Mouse (Mus musculus) heart, embryonic 10.5 days (tissue): Measurements from ENCODE around the gene Gm10491. TPM values are rescaled to one million over a fixed set of nuclear protein-coding genes. Genes with fewer than 3 reads are reported as not detected.
"Not testable (repeated sequence)": the region's sequence is repeated elsewhere in the genome, so short reads cannot be mapped to it uniquely, and the experiment has no call there.

Experiments
- DNase-seq: peaks from one replicate; pipeline ENCODE4 v3.0.0-alpha.2; 2017; ENCODE audit warnings: low spot score
- H3K27ac ChIP-seq: fragments of 300-500 bp; sonication (generic); 2 replicates; pipeline ENCODE4 v1.5.1; 2016; ENCODE audit warnings: mild to moderate bottlenecking
- H3K27me3 ChIP-seq: fragments of 300-500 bp; sonication (generic); 2 replicates; pipeline ENCODE4 v1.6.1; 2016; ENCODE audit warnings: mild to moderate bottlenecking; ENCODE audit not compliant: poor library complexity, insufficient read depth, severe bottlenecking
- H3K36me3 ChIP-seq: fragments of 300-500 bp; sonication (generic); 2 replicates; pipeline ENCODE4 v1.6.1; 2016; ENCODE audit warnings: mild to moderate bottlenecking, moderate library complexity
- H3K4me1 ChIP-seq: fragments of 300-500 bp; sonication (generic); 2 replicates; pipeline ENCODE4 v1.6.1; 2016; ENCODE audit warnings: mild to moderate bottlenecking
- H3K4me3 ChIP-seq: fragments of 300-500 bp; sonication (generic); 2 replicates; pipeline ENCODE4 v1.5.1; 2016; ENCODE audit warnings: mild to moderate bottlenecking, moderate library complexity
- H3K9me3 ChIP-seq: fragments of 300-500 bp; sonication (generic); 2 replicates; pipeline ENCODE4 v1.6.1; 2016; ENCODE audit warnings: mild to moderate bottlenecking, moderate library complexity
- WGBS: fragments of 180-500 bp; shearing (Covaris S2); methylation state at CpG from one replicate; pipeline ENCODE4 v1.1.7; 2016; 5-methylcytosine and 5-hydroxymethylcytosine counted together
- polyA plus RNA-seq: library from polyadenylated mRNA; unstranded; fragments of >200 nt; fragmentation: Nextera tagmentation; extraction: Ambion mirVana; gene quantifications from 2 replicates; pipeline ENCODE4 v1.2.1, GENCODE M21; 2016

Gene Gm10491
- polyA plus RNA-seq, 1 experiment from 2014 or later, result not detected

DNA sequence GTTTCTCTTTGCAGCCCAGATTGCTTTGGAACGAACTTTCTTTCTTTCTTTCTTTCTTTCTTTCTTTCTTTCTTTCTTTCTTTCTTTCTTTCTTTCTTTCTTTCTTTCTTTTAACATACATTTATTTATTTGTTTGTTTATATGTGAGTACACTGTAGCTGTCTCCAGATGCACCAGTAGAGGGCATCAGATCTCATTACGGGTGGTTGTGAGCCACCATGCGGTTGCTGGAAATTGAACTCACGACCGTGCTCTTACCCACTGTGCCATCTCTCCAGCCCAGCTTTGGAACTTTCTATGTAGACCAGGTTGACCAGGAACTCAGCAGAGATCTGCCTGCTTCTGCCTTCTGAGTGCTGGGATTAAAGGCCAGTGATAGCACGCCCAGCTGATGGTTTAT is 10.3 kb upstream of the Gm10491 start:
- not testable (repeated sequence) for H3K9me3 ChIP-seq, H3K27ac ChIP-seq, H3K4me3 ChIP-seq, H3K36me3 ChIP-seq, H3K4me1 ChIP-seq, DNase-seq
- 58% methylated on average over 6 of the region's 6 CpGs for WGBS
- peaks cover 47% of the 10 kb centered on the region for H3K27me3 ChIP-seq

DNA sequence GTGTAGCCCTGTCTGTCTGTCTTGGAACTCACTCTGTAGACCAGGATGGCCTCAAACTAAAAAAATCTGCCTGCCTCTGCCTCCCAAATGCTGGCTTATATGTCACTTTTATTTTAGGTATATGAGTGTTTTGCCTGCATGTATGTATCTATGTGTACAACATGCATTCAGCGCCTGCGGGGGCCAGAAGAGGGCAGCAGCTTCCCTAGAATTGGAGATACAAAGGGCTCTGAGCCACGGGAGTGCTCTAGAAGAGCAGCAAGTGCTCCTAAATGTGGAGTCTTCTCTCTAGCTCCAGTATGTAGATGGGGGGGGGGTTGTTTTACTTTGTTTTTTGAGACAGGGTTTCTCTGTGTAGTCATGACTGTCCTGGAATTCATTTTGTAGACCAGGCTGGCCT is 8.0 kb upstream of the Gm10491 start:
- not testable (repeated sequence) for H3K36me3 ChIP-seq, DNase-seq, H3K4me3 ChIP-seq, H3K4me1 ChIP-seq, H3K9me3 ChIP-seq, H3K27ac ChIP-seq
- H3K27me3 ChIP-seq, result peaks cover 24% of the 10 kb centered on the region
- WGBS, result 11% methylated on average over 3 of the region's 3 CpGs

DNA sequence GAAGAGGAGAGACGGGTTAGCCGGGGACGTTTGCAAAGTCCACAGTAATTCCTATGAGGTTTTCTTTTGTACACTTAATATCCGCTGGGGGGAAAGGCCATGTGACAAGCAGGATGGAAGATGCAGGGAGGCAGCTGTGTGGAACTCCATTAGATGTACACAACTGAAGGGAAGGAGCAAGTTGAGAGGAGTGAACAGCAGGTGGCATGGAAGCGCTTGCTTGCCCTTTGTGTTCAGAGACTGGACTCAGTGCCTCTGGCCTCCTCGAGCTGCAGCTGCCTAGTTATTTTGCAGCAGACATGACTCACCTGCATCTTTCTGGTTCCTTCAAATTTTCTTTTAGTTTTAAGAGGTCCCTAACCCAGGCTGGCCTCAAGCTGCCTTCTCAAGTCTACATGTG is 2.8 kb upstream of the Gm10491 start:
- no peaks in the 10 kb centered on the region for H3K27me3 ChIP-seq
- peaks cover 15% of the 10 kb centered on the region; the same call in 1 of the 2 replicates for H3K36me3 ChIP-seq
- H3K27ac ChIP-seq, result no peak overlapping the region
- H3K9me3 ChIP-seq, result no peaks in the 10 kb centered on the region
- WGBS, result 56% methylated on average over 6 of the region's 6 CpGs
- no peak overlapping the region for H3K4me3 ChIP-seq
- no peak for DNase-seq
- H3K4me1 ChIP-seq, result no peaks in the 10 kb centered on the region

DNA sequence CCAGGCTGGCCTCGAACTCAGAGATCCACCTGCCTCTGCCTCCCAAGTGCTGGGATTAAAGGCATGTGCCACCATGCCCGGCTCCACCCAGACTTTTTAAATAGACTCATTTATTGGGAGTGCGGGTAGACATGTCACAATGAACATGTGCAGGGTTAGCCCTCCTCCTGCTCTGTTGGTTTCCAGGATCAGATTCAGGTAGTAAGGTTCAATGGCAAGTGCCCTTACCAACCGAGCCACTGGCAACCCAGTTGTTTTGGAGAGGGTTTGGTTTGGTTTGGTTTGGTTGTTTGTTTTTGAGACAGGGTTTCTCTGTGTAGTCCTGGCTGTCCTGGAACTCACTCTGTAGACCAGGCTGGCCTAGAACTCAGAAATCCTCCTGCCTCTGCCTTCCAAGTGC is 1.6 kb upstream of the Gm10491 start, which contains the start of gene Gm10490:
Gene Gm10490, plus strand, starts transcription at position 301 of the 400 bp plus-strand sequence.
- not testable (repeated sequence) for H3K9me3 ChIP-seq, H3K27ac ChIP-seq, H3K4me3 ChIP-seq, H3K27me3 ChIP-seq, DNase-seq, H3K4me1 ChIP-seq
- H3K36me3 ChIP-seq, result peaks cover 15% of the 10 kb centered on the region; the same call in 1 of the 2 replicates
- WGBS, result 88% methylated on average over 4 of the region's 4 CpGs

DNA sequence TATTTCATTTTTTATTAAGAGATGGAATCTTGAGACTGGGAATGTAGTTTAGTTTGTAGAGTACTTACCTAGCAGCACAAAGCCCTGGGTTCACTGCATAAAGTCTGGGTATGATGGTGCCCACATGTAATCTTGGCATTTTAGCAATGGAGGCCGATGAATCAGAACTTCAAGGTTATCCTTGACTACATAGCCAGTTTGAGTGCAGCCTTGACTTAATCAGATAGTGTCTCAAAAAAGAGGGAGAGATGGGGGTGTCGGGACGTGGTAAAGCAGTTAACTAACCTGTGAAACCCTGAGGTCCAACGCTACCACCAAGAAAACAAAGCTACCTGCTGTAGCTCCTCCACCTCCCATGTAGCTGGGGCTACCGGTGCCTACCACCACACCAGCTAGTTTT is 3.2 kb downstream of the Gm10491 start:
- Histone ChIP-seq H3K9me3 (no peaks in the 10 kb centered on the region), H3K4me3 (no peak overlapping the region), H3K27ac (no peak overlapping the region), H3K27me3 (no peaks in the 10 kb centered on the region), H3K36me3 (peaks cover 15% of the 10 kb centered on the region; the same call in 1 of the 2 replicates), H3K4me1 (no peaks in the 10 kb centered on the region)
- no peak for DNase-seq
- WGBS, result 89% methylated on average over 5 of the region's 5 CpGs

DNA sequence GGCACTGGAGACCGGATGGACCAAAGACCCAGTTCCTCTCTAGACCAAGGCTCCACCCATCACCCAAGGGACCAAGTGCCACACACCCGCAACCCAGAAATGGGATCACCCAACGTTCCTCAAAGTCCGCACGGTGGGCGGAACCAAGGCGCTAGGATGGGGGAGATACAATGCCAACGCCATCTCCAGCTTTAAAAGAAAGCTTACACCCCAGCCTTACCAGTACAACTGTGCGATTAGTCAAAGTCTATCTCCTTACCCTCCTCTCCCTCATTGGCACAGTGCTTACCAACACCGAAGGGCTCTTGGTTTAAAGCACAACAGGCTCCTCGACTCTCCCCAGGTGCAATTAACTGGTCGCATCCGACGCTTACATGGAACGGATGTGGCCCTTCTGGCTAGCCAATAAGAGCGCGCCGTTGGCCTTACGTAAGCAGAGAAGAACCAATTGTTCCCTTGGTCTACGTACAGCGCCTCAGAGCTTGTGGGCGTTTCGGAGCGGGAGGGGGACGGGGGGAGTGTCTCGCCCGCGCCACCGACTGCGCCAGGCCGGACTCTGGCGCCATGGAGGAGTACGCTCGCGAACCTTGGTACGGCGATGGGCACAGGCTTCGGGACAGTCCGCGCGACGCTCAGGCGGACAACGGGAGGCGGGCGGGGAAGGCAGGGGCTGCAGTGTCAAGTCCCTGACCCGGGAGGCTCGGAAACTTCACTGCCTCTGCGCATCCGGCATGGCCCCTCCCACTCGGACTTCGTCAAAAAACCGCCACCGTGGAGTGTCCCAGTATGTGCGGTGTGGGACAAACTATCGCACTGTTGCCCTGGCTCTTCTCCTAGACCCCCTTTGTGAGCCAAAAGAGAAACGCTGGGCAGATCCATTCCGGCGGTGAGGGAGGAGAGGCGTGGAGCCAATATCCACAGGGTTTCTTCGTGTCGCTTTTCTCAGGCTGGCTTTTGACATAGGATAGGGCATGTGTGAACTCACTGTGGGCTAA is 8.5 kb downstream of the Gm10491 start, which contains the start of the genes Pqbp1 and Timm17b:
Gene Pqbp1, minus strand, starts transcription at position 390 of the 995 bp plus-strand sequence.
Gene Timm17b, plus strand, starts transcription at position 478 of the 995 bp plus-strand sequence.
- no peaks in the 10 kb centered on the region for H3K27me3 ChIP-seq

DNA sequence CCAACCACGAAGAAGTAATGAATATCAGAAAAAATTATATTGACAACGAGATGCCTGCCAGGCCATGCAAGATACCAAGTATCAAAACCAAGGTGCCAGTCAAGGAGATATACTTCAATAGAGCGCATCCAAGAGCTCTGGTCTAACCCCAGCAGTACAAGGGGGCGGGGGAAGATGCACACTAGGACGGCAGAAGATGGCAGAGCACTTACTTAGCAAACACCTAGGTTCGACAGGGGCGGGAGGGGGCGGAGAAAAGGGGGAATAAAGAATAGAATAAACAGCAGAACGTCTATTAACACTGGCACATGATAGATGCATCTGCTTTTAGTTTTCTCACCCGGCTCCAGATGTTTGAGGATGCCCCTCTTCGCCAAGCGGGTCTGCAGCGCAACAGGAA is 9.4 kb downstream of the Gm10491 start:
- Histone ChIP-seq H3K4me3 (peak overlapping the region; percentile 67), H3K27me3 (no peaks in the 10 kb centered on the region), H3K9me3 (no peaks in the 10 kb centered on the region), H3K36me3 (peaks cover 20% of the 10 kb centered on the region), H3K27ac (peak overlapping the region; percentile 86), H3K4me1 (no peaks in the 10 kb centered on the region)
- 32% methylated on average over 13 of the region's 13 CpGs for WGBS
- DNase-seq, result no peak

More for the DNA sequence above, 8.5 kb downstream of the Gm10491 start, which contains the start of the genes Pqbp1 and Timm17b:
- WGBS, result 9% methylated on average over 62 of the region's 62 CpGs
- peak within 1 kb of the TSS; percentile 86 for H3K27ac ChIP-seq
- peaks cover 12% of the 10 kb centered on the region for H3K36me3 ChIP-seq
- no peaks in the 10 kb centered on the region for H3K4me1 ChIP-seq
- H3K9me3 ChIP-seq, result no peaks in the 10 kb centered on the region
- peak; percentile 94 for DNase-seq
- H3K4me3 ChIP-seq, result peak within 1 kb of the TSS; percentile 67

DNA sequence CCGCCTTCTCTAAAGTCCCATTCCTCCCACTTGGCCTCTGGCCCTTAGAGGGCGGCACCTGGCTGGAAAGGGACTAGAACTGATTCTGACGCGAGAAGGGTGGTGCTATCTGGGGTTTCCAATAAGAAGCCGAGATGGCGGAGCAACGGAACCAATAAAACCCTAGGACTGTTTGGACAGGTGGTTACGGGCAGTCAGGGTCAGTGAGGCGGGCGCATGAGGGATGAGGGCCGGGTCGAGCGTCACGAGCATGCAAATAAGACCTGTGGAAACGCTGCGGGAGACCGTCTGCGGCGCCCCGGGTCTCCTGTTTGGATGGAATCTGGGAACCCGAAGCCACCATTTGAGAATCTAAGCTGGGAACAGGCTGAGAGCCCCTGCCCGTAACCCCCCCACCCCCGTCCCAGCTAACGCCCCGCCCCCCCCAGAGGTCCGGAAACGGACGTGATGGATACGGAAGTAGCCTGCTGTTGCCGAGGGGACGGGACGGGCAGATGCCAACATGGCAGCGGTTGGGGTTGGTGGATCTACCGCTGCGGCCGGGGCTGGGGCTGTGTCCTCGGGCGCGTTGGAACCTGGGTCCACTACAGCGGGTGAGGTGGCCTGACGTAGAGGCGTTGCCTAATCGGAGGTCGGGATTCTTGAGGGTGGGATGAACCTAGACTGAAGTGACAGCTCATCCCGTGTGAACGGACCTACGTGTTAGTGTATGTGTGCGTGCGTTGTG is 23.6 kb downstream of the Gm10491 start, which contains the start of gene Slc35a2:
Gene Slc35a2, plus strand, starts transcription at position 188 of the 727 bp plus-strand sequence.
- H3K36me3 ChIP-seq, result 0 out of 2 replicates have a peak, but pooled peaks cover 4% of the 10 kb centered on the region
- WGBS, result 12% methylated on average over 49 of the region's 49 CpGs
- H3K4me1 ChIP-seq, result 0 out of 2 replicates have a peak, but pooled peaks cover 2% of the 10 kb centered on the region
- no peaks in the 10 kb centered on the region for H3K27me3 ChIP-seq
- H3K27ac ChIP-seq, result peak within 1 kb of the TSS; percentile 85
- peak within 1 kb of the TSS; percentile 68 for H3K4me3 ChIP-seq
- peak; percentile 95 for DNase-seq
- H3K9me3 ChIP-seq, result no peaks in the 10 kb centered on the region

DNA sequence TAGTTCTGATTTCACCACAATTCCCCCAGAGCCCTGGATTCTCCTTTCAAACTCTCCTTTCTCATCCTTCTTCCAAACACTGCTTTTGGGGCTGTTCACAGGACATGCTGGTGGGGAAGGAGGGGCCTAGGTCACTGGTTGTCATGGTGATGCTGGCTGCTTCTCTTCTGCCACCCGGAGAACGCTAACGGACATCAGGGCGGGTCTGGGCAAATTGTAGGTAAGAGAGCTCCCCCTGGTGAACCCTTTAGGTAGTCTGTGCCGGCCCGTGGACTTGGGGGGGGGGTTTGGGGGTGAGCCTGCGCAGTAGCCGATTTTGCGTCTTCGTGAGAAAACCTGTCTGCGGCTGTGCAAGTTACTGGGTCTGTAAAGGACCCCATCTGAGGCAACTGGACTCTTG is 27.8 kb downstream of the Gm10491 start:
- Histone ChIP-seq H3K27ac (no peak overlapping the region), H3K36me3 (peaks cover 6% of the 10 kb centered on the region; the same call in 1 of the 2 replicates), H3K4me3 (peak overlapping the region; percentile 33), H3K9me3 (no peaks in the 10 kb centered on the region), H3K4me1 (0 out of 2 replicates have a peak, but pooled peaks cover 5% of the 10 kb centered on the region), H3K27me3 (no peaks in the 10 kb centered on the region)
- DNase-seq, result peak; percentile 83
- 21% methylated on average over 11 of the region's 11 CpGs for WGBS

DNA sequence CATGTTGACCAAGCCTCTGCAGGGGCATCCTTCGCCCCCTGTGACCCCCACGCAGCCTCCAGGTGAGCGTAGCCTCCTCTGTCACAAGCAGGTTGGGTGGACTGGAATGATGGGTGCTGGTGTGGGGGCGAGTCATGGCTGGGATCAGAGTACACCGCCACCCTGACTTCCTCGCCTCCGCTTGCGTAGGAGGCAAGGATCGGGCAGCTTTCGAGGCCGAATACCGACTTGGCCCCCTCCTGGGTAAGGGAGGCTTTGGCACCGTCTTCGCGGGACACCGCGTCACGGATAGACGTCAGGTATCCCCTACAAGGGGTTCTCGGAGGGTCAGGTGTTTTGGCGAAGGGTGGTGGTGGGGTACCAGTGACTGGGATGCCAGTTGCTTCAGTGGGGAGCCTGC is 29.1 kb downstream of the Gm10491 start:
- H3K9me3 ChIP-seq, result no peaks in the 10 kb centered on the region
- WGBS, result 17% methylated on average over 21 of the region's 21 CpGs
- H3K27me3 ChIP-seq, result no peaks in the 10 kb centered on the region
- H3K36me3 ChIP-seq, result peaks cover 16% of the 10 kb centered on the region
- no peak for DNase-seq
- 0 out of 2 replicates have a peak, but pooled peaks cover 5% of the 10 kb centered on the region for H3K4me1 ChIP-seq
- peak overlapping the region; percentile 64 for H3K4me3 ChIP-seq
- peak overlapping the region; percentile 56 for H3K27ac ChIP-seq

DNA sequence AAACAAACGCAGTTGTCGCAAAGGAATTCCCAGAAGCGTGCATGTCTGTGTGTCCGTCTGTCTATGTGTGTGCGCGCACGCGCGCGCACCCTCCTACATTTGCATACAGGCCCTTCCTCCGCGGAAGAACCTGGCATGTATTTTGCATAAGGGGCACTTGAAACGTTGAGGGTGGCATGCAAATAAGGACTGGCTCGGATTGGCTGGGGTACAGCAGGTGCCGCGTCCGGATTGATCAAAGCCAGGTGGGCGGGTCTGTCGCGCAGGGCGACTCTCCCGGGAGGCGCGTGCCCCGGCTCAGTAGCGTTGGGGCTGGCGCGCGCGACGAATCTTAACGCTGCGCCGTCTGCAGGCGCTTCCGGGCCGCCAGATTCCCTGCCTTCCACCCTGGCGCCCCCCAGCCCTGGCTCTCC is 29.6 kb downstream of the Gm10491 start, which contains the start of gene Pim2:
Gene Pim2, plus strand, starts transcription at position 256 of the 413 bp plus-strand sequence.
- H3K9me3 ChIP-seq, result no peaks in the 10 kb centered on the region
- H3K27ac ChIP-seq, result peak within 1 kb of the TSS; percentile 56
- 7% methylated on average over 38 of the region's 38 CpGs for WGBS
- H3K36me3 ChIP-seq, result peaks cover 21% of the 10 kb centered on the region
- H3K27me3 ChIP-seq, result no peaks in the 10 kb centered on the region
- DNase-seq, result peak; percentile 91
- H3K4me3 ChIP-seq, result peak within 1 kb of the TSS; percentile 64
- H3K4me1 ChIP-seq, result 0 out of 2 replicates have a peak, but pooled peaks cover 5% of the 10 kb centered on the region

DNA sequence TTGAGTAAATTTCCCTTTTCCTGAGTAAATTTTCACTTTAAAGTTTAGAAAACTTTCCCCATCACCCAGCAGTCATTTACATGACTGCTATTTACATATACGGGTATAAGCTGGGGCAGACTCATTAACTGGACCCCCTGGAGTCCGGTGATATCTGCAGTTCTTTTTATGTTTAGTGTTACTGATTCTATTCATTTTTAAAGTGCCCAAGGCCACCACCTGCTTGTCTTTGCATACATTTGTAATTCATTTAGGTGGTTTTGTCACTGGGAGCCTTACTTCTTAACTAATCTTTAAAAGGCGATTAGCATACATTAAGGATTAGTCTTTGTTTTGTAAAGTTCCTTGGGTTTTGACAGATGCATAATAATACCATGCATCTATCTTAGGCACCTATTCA is 37.8 kb downstream of the Gm10491 start:
- DNase-seq, result no peak
- Histone ChIP-seq H3K27ac (no peak overlapping the region), H3K36me3 (peaks cover 41% of the 10 kb centered on the region), H3K4me1 (no peaks in the 10 kb centered on the region; the same call in 1 of the 2 replicates), H3K4me3 (no peak overlapping the region), H3K27me3 (no peaks in the 10 kb centered on the region), H3K9me3 (no peaks in the 10 kb centered on the region)
- WGBS, result 60% methylated on average over 3 of the region's 3 CpGs
